Mouse (Mus musculus) spleen, adult 2 months (tissue): Measurements from ENCODE around the gene Ngef. TPM values are rescaled to one million over a fixed set of nuclear protein-coding genes. Genes with fewer than 3 reads are reported as not detected.

Experiments used
- DNase-seq, 2 experiments: peaks; one replicate each; pipeline versions ENCODE4 v3.0.0 to v3.0.0-alpha.2; 2012 to 2021; ENCODE audit warnings: low spot score in 2 of 2, low read depth in 1 of 2
- H3K27ac ChIP-seq: fragments of 200-500 bp; 2 replicates; pipeline ENCODE4 v1.5.1; 2012; ENCODE audit warnings: low read length, inconsistent platforms; ENCODE audit not compliant: insufficient read depth
- H3K27me3 ChIP-seq: fragments of 200-500 bp; 2 replicates; pipeline ENCODE4 v1.6.1; 2012; ENCODE audit warnings: mild to moderate bottlenecking, moderate library complexity, low read length, inconsistent platforms; ENCODE audit not compliant: control insufficient read depth, insufficient read depth
- H3K36me3 ChIP-seq: fragments of 200-500 bp; 2 replicates; pipeline ENCODE4 v1.6.1; 2012; ENCODE audit warnings: mild to moderate bottlenecking, low read length, inconsistent platforms; ENCODE audit not compliant: control insufficient read depth, insufficient read depth
- H3K4me1 ChIP-seq: fragments of 200-500 bp; 2 replicates; pipeline ENCODE4 v1.6.1; 2011; ENCODE audit warnings: inconsistent platforms; ENCODE audit not compliant: control insufficient read depth, insufficient read depth, insufficient read length
- H3K4me3 ChIP-seq: fragments of 200-500 bp; 2 replicates; pipeline ENCODE4 v1.5.1; 2011; ENCODE audit warnings: mild to moderate bottlenecking, inconsistent platforms; ENCODE audit not compliant: insufficient read depth, insufficient read length; ENCODE audit errors: extremely low read depth
- CTCF ChIP-seq: fragments of 200-500 bp; IDR thresholded peaks from 2 replicates; pipeline ENCODE4 v1.5.1; 2011; ENCODE audit warnings: mild to moderate bottlenecking, inconsistent platforms; ENCODE audit not compliant: insufficient read depth, insufficient read length, insufficient replicate concordance; ENCODE audit errors: extremely low read depth
- POLR2A ChIP-seq: fragments of 200-500 bp; IDR thresholded peaks from 2 replicates; pipeline ENCODE4 v1.6.1; 2011; ENCODE audit warnings: low read depth, low read length, inconsistent platforms
- WGBS: fragments of 180-500 bp; shearing (Covaris S2); methylation state at CpG from one replicate; pipeline ENCODE4 v1.1.7; 2018; 5-methylcytosine and 5-hydroxymethylcytosine counted together
- polyA plus RNA-seq: library from polyadenylated mRNA; depleted of rRNA; stranded (reverse); fragments of >200 nt; gene quantifications from 2 replicates; pipeline ENCODE4 v1.2.3, GENCODE M21; 2012

Gene Ngef
- polyA plus RNA-seq, 1 experiment = 0.09 TPM

GRCm38 (mm10) chr1:87573261-87573660, 409 bp downstream of the Ngef start:
- TF ChIP-seq POLR2A (no peak), CTCF (no peak)
- Histone ChIP-seq H3K4me3 (no peak overlapping the region), H3K4me1 (no peaks in the 10 kb centered on the region), H3K27ac (no peak overlapping the region), H3K36me3 (no peaks in the 10 kb centered on the region), H3K27me3 (no peaks in the 10 kb centered on the region)
- DNase-seq = no peak
- 77% methylated on average over 5 of the region's 5 CpGs for WGBS

GRCm38 (mm10) chr1:87568398-87568797, 5.3 kb downstream of the Ngef start:
- WGBS = 62% methylated on average over 6 of the region's 6 CpGs
- no peak overlapping the region for H3K27ac ChIP-seq
- H3K27me3 ChIP-seq = no peaks in the 10 kb centered on the region
- H3K4me3 ChIP-seq = no peak overlapping the region
- peak; percentile 26 to 34 for DNase-seq
- TF ChIP-seq POLR2A (no peak), CTCF (peak; percentile 37; the same call in 1 of the 2 replicates)
- no peaks in the 10 kb centered on the region for H3K4me1 ChIP-seq
- no peaks in the 10 kb centered on the region for H3K36me3 ChIP-seq

GRCm38 (mm10) chr1:87565760-87566159, 7.9 kb downstream of the Ngef start:
- Histone ChIP-seq H3K27me3 (no peaks in the 10 kb centered on the region), H3K4me3 (no peak overlapping the region), H3K36me3 (no peaks in the 10 kb centered on the region), H3K27ac (no peak overlapping the region), H3K4me1 (no peaks in the 10 kb centered on the region)
- TF ChIP-seq CTCF = no peak
- TF ChIP-seq POLR2A = no peak
- no peak for DNase-seq
- WGBS = 88% methylated on average over 6 of the region's 8 CpGs

GRCm38 (mm10) chr1:87562967-87563366, 10.7 kb downstream of the Ngef start:
- DNase-seq = no peak
- Histone ChIP-seq H3K27ac (no peak overlapping the region), H3K36me3 (no peaks in the 10 kb centered on the region), H3K4me3 (no peak overlapping the region), H3K27me3 (no peaks in the 10 kb centered on the region), H3K4me1 (no peaks in the 10 kb centered on the region)
- TF ChIP-seq CTCF (no peak), POLR2A (no peak)
- WGBS = 92% methylated on average over 3 of the region's 3 CpGs

- no peaks in the 10 kb centered on the region for H3K27me3 ChIP-seq
Measured at GRCm38 (mm10) chr1:87553586-87553985, 20.1 kb downstream of the Ngef start.

GRCm38 (mm10) chr1:87551008-87551407, 22.7 kb downstream of the Ngef start:
- Histone ChIP-seq H3K36me3 (no peaks in the 10 kb centered on the region), H3K27ac (no peak overlapping the region), H3K27me3 (no peaks in the 10 kb centered on the region), H3K4me3 (no peak overlapping the region), H3K4me1 (no peaks in the 10 kb centered on the region)
- WGBS = 88% methylated on average over 3 of the region's 3 CpGs
- TF ChIP-seq POLR2A = no peak
- TF ChIP-seq CTCF = no peak
- DNase-seq = no peak

More at GRCm38 (mm10) chr1:87553586-87553985, 20.1 kb downstream of the Ngef start:
- WGBS = 85% methylated on average over 1 of the region's 1 CpGs
- Histone ChIP-seq H3K27ac (no peak overlapping the region), H3K4me3 (no peak overlapping the region), H3K4me1 (no peaks in the 10 kb centered on the region), H3K36me3 (no peaks in the 10 kb centered on the region)
- no peak for TF ChIP-seq CTCF
- no peak for DNase-seq

GRCm38 (mm10) chr1:87541614-87542013, 32.1 kb downstream of the Ngef start:
- TF ChIP-seq POLR2A (no peak), CTCF (peak; percentile 33; the same call in 1 of the 2 replicates)
- WGBS = 38% methylated on average over 7 of the region's 7 CpGs
- DNase-seq = peak; percentile 5 to 8

More at GRCm38 (mm10) chr1:87541614-87542013, 32.1 kb downstream of the Ngef start:
- no peaks in the 10 kb centered on the region for H3K27me3 ChIP-seq
- H3K4me3 ChIP-seq = no peak overlapping the region
- no peak overlapping the region for H3K27ac ChIP-seq
- H3K36me3 ChIP-seq = no peaks in the 10 kb centered on the region
- no peaks in the 10 kb centered on the region for H3K4me1 ChIP-seq
